Mouse (Mus musculus): ENCODE measurements around the gene Adamtsl2.

Gene Adamtsl2

DNA sequence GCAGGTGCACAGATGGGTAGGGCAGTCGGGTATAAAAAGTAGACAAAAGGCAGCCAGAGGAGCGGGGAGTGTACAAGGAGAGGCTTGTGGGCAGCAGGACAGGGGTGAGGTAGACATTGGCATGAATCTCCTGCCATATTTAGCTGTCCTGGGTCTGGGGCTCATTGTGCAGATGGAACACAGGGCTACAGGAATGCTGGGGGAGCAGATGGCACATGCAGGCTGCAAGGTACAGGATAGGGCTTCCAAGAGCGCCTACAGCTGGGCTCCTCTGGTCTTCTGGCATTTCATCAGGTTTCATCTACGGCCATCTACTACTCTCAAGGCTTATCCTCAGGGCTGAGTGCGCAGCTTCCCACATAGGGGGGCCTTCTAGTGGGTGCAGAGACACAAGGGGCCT is 29.9 kb downstream of the Adamtsl2 start:
- in situ Hi-C loops (cut with MboI, MseI): no loop called here

DNA sequence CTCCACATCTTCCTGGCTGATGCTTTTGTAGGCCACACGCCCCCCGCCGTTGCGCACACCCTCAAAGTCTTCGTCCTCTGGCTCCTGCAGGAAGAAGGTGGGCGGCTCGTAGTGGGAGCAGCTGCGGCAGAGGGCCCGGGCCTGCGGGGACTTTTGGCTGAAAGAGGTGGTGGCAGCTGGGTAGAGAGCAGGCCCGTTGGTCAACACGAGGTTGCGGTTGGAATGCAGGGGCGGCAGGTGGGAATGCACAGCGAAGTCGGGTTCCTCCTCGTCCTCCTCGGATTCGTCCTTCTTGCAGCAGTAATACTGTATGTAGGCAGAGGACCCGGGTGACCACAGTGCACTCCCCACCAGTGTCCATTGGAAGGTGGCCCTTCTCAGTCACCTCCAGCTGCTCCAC is 33.4 kb downstream of the Adamtsl2 start:
- in situ Hi-C loops (cut with MboI, MseI): no loop called here

DNA sequence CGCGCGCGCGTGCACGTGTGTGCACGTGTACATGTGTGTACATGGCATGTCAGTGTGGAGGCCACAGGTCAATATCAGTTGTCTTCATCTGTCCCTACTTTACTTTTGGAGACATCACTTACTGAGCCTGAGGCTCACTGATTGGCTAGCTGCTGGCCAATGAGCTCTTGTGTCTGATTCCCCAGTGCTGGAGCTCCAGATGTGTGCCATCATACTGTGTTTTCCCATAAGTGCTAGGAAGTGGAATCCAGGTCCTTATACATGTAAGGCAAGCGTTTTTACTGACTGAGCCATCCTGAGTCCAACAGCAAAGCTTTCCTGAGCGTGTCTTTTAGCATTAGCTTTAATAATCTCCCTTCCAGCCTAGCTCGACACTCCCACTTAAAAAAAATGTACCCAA is 35.0 kb downstream of the Adamtsl2 start:
- in situ Hi-C loops (cut with MboI, MseI): no loop called here

DNA sequence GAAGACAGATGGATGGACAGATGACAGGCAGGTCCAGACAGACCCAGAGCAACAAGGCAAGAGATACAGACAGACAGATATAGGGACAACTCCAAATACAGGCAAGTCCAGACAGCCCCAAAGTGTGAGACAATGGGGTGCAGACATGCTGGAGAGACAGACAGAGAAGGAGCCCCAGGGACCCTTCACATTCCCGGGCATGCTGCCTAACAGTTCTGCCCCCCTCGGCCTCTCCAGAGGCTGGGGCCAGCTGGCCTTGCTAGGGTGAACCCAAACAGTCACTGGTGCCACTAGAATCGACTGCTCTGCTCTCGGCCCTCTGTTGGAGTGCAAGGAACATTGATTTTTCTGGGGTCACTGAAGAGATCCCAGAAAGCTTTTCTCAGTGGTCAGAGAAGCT is 39.3 kb downstream of the Adamtsl2 start:
- in situ Hi-C loops (cut with MboI, MseI): no loop called here

DNA sequence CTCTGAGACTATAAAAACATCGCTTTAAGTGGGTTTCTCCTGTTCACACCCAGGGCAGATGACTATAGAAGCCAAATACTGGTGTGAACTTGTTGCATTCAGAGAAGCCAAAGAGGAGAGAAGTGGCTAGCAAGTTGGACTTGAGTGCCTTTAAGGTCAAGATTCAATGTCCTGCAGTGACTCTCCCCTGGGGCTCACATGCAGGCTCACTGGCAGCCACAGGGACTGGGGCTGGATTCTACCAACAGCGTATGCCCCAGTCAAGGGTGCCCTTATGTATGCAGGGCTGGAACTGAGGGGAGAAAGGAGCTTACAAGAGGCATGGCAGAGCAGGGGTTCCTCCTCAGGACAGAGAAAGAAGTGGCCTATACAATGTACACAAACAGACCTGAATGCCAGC is 40.6 kb downstream of the Adamtsl2 start:
- in situ Hi-C loops (cut with MboI, MseI): loop anchor here (10.0 kb wide), 1 partner anchor 115 kb away; no protein-coding TSS in a partner anchor

DNA sequence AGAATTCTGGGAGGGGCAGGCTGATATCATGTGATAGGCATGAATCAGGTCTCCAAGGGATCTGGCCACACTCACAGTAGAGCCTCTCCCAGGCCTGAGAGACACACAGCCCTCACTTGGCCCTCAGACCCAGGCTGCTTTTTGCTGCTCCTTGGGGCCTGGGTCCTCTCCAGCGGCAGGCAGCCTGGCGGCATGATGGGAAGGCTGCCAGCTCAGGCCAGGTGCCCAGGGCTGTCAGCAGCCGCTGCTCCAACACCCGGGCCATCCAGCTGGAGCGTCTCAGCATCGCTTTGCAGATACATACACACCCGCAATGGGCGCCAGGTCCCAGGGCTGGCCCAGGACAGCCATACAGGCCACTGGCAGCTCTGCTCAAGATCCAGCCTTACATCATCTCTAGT is 41.1 kb downstream of the Adamtsl2 start:
- in situ Hi-C loops (cut with MboI, MseI): loop anchor here (10.0 kb wide), 1 partner anchor 115 kb away; no protein-coding TSS in a partner anchor

DNA sequence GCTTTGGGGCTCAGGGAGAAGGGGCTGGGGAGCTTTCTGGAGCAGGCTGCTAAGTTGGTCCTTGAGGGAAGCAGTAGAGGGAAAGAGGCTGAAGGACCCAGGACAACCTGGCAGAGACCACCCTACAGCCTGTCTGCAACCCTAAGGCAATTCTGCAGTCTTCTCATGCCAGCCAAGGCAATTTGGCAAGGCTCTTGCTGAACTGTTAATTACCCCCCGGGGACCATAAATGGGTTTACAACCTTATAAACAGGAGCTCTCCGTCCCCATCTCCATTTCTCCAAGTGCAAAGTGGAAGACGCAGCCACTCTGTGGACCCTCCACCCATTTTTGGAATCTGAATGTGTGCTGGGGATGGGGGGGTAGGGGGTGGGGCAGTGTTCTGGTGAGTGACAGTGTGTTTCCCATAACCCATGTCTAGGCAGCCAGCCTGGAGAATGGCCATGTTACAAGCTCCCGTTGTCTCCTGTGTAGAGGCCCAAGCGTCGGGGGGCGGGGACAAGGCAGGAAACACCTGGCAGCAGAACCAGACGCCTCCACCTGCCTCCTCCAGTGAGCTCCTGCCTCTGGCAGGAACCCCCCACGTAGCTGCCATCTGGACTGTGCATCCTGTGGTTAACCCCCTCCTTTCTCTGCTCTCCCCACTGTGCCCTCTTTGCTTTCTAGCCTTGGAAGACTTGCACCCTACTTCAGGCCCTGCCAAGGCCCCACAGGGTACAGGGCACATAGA is 42.6 kb downstream of the Adamtsl2 start:
- in situ Hi-C loops (cut with MboI, MseI): loop anchor here (10.0 kb wide), 1 partner anchor 113 kb away; no protein-coding TSS in a partner anchor

DNA sequence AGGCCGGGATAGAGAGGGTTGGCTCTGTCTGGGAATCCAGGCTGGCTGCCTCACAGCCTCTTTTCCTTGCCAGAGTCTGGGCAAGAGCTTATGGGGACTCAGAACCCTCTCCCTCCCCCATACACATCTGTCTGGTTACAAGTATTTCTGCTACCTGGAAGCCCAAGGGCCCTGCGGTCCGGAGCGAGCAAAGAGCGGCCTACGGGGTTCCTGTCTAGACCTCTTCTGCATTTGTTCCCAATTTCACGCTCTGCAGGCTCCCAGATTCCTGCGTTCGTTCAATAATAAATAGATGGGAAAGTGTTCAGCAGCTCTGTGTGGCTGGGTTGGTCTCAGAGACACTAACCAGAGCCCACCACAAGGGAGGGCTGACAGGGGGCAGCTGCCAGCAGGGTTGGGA is 43.4 kb downstream of the Adamtsl2 start:
- in situ Hi-C loops (cut with MboI, MseI): loop anchor here (10.0 kb wide), 1 partner anchor 112 kb away; no protein-coding TSS in a partner anchor

DNA sequence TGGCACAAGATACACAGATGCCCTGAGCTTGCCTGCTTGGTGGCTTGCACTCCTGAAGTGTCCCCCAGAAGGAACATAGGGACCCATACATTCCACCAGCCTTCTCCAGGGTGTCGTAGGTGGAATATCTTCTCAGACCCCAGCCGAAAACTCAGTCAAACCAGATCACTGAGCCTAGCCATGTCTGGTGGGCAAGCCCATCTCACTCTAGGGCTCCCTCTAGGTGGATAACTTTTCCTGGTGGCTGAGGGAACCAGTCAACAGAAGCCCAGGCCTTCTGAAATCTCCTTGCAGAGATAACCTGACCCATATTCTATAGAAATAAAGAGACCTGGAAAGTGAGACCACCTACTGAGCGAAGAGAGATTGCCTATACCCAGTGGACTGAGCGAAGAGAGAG is 43.9 kb downstream of the Adamtsl2 start:
- in situ Hi-C loops (cut with MboI, MseI): loop anchor here (10.0 kb wide), 1 partner anchor 112 kb away; no protein-coding TSS in a partner anchor

DNA sequence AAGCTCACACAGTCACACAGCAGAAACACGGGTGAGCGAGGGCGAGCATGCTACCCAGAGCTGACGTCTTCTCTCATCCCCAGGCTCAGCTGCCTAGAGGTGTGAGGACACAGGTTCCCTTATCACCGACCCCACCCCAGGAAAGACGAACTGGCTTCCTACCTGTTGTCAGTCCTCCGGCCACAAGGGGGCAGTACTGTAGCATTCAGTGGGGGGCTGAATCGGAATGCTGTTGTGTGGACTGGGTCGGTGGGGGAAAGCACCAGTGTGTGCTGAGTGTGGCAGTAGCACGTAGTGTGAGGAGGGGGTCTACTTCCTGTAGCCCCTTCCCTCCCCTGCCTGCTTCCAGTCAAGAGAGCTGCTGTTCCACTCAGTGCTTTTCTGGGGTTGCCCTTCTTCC is 46.8 kb downstream of the Adamtsl2 start:
- in situ Hi-C loops (cut with MboI, MseI): loop anchor here (10.0 kb wide), 1 partner anchor 109 kb away; no protein-coding TSS in a partner anchor

DNA sequence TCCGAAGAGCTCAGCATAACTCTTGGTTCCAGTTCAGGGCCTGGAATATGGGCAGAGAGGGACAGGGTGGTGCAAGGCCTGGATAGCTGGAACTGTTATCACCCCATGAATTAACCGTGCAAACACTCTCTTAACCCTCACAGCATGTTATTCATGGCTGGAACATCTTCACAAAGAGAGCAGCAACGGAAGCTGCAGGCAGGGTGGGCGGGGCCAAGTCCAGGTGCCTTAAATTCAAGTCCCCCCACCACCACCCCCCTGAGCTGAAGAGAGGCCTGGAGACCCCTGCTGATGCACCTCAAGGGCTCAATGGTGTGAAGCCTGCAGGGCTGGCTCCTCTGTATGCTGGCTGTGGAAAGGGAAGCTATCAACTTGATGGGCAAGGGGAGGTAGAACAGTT is 47.3 kb downstream of the Adamtsl2 start:
- in situ Hi-C loops (cut with MboI, MseI): loop anchor here (10.0 kb wide), 1 partner anchor 108 kb away; no protein-coding TSS in a partner anchor

DNA sequence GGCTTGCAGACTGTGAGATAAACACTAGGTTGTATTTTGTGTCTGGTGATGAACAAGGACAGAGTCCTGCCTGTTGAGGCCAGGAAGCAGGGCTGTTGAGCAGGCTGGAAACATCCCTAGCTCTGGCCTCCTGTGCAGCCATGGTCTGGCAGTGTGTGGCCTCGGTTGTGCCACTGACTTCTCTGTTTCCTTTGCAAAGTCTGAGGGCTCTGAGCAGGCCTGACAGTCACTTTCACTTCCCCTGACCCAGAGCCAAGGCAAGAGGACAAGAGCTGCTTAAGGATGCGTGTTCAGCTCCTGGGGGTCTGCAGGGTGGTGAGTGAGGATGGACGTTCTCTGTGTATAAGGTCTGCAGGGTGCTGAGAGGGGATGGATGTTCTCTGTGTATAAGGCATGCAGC is 49.8 kb downstream of the Adamtsl2 start:
- in situ Hi-C loops (cut with MboI, MseI): loop anchor here (10.0 kb wide), 1 partner anchor 106 kb away; no protein-coding TSS in a partner anchor

DNA sequence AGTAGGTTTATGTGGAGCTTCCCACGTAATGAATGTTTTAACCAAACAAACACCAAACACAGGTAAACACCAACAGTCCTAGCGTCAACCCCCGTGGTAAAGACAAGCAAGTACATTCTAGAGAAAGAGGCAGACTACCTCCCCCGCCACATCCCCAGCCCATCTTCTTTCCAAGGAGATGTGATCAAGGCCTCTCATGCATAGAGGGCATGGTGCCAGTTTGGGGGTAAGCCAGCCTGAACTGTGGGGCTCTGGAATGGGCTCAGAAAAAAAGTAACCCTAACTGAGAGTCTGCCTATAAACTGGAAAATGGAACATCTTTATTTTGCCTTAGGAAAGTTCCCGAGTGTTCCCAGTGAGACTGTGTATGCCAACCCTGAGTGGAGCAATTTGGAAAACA is 56.8 kb downstream of the Adamtsl2 start:
- in situ Hi-C loops (cut with MboI, MseI): no loop called here

DNA sequence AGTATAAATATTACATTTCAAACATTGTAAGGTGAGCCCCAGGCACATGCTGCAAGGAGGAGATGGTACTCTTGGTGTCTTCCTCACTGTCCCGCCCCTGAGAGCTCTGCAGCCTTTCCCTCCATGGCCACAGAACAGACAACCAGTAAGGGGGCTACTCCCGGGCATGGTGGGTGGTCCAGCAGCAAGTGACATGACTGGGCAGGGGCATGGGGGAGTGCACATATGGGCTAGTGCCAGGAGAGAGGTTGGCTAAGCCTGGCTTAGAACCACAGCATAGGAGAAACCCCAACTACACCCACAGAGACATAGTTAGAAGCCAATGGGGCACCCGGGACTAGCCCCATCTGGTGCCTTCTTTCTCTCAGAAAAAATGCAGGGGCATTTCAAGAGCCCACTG is 57.2 kb downstream of the Adamtsl2 start:
- in situ Hi-C loops (cut with MboI, MseI): no loop called here

DNA sequence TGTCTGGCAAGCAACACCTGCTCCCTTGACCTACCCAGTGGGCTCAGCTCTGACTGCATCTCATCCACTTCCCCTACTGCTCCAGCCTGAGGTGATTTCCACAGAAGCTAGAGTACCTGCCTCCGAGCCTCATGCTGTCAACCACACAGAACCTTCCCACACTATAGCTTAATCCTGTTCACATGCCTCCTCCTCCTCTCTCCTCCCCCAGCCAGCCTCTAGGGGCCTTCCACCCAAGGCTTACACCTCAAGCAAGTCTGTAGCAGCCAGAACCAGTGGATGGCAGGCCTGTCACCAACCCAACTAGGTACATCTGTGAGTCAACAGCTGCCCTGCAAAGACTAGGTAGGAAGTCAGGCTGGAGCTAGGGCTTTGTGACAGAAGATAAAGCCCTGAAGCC is 57.6 kb downstream of the Adamtsl2 start:
- in situ Hi-C loops (cut with MboI, MseI): no loop called here

DNA sequence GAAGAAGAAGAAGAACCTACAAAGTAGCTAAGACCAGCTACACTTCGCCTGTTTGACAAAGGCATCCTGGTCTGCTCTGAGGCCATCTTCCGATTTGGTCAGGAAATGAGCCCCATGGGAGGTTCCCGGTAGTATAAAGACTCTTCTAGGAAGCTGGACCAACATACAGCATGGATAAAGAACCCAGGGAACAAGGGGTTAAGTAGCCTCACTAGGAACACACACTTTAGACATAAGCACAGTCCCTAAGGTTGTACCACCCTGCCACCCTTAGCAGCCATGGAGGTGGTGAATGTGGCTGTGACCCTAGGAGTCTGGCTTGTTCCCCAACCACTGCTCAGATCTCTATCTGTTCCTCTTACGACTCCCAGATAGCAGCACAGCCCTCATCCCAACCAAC is 59.2 kb downstream of the Adamtsl2 start:
- in situ Hi-C loops (cut with MboI, MseI): no loop called here

DNA sequence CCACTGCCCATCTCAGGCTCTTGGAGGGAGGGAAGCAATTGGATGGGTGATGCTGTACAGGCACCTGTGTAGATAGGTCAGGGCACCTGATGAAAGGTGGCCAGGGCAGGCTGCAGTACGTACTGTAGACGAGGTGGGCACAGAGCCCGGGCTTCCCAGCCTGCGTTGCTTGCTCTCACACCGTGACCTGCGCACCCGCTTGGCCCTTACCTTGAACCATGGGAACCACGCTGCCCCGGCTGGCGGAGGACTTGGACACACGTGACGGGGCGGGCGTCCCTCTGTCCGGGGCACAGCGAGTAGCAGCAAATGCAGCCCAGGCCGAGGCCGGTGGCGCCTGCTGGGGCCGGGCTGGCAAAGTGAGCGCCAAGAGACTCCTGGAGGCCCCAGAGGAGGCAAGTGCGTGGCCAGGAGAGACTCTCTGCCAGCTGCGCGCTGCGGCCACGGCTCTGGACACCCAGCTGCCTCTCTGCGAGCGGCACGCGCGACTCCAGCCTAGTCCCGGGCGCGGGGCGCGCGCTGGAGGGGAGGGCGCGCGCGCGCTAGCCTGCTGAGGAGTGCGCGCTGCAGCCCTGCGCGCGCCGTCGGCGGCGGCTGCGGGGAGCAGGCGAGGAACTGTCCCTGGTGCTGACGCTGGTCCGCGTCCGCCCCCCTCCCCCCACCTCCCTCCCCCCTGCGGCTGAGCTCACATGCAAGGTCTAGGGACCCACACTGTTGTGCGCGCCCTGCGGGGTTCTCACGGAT is 62.9 kb downstream of the Adamtsl2 start, which contains the start of gene Fam163b:
TSS of gene Fam163b (minus strand) at position 542 of the 744 bp plus-strand sequence.
- in situ Hi-C loops (cut with MboI, MseI): no loop called here

DNA sequence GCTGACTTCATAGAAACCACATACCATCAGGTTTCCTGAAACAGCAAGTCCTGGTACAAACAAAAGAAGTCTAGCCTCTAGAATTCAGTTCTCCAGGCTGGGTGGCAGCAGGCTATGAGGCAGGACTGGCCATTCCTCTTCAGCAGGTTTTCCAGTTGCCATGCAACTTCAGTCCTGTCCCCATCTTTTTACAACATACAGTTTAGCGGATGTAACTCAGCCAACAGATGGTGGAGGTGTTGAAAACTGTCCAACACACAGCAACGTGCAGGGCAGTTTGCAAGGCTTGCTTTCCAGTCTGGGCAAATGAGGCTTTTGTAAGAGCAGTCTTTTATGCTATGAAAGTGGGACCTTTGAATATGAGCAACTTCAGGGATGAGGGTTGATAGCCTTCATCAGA is 65.8 kb downstream of the Adamtsl2 start:
- in situ Hi-C loops (cut with MboI, MseI): no loop called here

DNA sequence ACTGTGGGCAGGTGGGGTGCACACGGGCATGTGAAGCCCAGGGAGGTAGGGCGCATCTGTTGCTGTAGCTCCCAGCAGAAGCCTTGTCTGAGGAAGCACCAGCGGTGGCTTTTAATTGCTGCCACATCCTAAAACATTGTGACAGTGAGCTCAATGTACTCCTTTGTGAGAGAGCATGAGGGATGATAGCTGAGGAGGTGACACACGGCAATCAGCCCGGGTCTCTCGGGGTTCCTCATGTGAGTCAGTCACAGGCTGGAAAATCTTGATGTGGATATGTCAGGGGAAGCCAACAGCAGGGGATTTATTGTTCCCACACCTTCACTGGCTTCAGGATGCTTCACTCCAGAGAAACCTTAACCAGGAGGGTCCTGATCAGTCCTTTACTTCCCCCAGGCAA is 67.7 kb downstream of the Adamtsl2 start:
- in situ Hi-C loops (cut with MboI, MseI): no loop called here

DNA sequence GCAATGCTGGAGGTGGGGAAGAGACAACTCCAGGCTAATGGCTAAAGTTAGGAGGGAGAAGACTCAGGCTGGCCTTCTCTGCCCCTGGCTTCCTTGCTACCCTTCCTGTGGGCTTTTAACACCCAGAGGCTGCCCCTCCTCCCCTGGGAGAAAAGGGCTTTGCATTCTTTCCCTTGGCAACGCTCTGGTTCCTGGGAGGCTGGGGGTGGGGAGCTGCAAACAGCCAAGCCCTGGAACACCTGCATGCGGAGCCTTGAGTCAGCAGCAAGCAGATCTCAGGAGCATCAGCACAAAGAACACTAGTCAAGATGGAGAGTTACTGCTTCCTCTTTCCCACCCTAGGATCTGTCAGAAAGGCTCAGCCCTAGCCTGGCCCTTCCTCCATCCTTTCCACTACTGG is 70.3 kb downstream of the Adamtsl2 start:
- in situ Hi-C loops (cut with MboI, MseI): no loop called here

DNA sequence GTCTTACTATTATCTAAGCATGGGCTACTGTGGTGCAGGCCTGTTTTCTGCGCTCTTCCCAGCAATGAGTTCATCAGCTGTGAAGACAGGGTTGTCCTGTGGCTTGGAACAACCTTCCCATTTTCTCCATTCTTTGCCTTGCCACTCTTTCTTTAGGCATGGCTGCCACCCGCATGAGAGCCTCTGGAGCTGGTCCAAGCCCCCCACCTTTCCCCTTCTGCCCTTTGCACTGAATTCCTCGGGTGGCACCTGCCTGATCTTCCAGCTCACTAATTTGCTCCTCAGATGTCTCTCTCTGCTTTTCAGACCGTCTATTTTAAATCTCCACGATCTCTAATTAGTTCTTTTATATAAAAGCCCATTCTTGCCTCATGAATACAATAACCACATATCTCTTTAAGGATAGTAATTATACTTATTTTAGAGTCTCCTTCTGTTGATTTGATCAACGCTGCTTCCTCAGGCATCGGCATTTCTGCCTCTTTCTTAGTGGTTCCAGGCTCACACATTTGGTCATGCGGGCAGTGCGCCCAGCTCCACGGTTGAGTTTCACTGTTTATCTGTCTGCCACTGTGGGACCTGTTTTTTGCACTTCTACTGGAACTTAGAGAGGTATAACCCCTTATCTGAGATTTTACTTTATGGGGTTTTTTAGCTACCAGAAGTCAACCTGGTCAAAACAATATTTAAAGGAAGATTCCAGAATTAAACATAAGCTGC is 75.4 kb downstream of the Adamtsl2 start:
- in situ Hi-C loops (cut with MboI, MseI): no loop called here

DNA sequence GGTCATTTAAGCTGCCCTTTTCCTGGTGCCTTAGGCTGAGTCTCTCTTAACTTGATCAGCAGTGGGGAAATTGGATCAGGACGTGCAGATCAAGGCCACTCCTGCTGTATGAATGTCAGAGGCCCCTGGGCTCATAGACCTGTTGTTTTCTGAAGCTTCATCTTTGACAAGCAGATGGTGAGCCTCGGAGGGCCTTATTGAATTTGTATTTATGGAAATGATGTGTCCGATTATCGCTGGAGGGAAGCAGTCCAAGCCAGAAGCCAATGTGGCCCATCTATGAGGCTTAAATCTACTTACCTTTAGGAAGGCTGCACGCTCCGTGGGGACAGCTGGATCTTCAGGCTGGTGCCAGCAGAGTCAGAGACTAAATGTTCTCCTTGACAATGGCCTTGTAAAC is 77.4 kb downstream of the Adamtsl2 start:
- in situ Hi-C loops (cut with MboI, MseI): no loop called here
